Mouse (Mus musculus): ENCODE results near the gene Lgals4. TPM values are rescaled to one million over a fixed set of nuclear protein-coding genes. Genes with fewer than 3 reads are reported as not detected.

Gene Lgals4
- 10 to 100 TPM; 16.5 to 19.9 TPM for total RNA-seq (2023)

DNA sequence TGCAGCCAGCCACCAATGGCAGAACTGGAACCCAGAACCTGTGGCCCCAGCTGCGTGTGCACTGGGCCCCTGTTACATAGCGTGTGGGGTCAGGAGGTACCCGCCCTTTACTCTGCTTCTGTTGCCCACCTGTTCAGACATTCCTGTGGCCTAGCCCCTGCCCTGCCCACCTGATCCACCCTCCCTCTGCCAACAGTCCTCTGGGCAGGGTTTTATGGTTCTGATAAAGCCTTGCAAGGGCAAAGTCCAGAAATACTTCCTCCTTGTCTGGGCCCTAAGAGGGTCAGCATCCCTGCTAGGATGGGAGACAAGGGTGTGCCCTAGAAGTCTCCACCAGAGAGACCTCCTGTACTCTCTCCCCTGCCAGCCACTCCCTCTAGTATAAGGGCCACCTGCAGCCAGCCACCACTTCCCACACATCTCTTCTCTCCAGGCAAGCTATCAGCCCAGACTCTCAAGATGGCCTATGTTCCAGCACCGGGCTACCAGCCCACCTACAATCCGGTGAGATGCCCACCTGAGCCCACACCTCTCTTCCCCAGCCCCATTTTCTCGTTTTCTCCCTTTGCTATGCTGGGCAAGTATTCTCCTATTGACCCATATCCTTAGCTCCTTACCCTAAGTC lies at the start of gene Lgals4:
Gene Lgals4, plus strand, starts transcription at position 132 of the 625 bp plus-strand sequence.

DNA sequence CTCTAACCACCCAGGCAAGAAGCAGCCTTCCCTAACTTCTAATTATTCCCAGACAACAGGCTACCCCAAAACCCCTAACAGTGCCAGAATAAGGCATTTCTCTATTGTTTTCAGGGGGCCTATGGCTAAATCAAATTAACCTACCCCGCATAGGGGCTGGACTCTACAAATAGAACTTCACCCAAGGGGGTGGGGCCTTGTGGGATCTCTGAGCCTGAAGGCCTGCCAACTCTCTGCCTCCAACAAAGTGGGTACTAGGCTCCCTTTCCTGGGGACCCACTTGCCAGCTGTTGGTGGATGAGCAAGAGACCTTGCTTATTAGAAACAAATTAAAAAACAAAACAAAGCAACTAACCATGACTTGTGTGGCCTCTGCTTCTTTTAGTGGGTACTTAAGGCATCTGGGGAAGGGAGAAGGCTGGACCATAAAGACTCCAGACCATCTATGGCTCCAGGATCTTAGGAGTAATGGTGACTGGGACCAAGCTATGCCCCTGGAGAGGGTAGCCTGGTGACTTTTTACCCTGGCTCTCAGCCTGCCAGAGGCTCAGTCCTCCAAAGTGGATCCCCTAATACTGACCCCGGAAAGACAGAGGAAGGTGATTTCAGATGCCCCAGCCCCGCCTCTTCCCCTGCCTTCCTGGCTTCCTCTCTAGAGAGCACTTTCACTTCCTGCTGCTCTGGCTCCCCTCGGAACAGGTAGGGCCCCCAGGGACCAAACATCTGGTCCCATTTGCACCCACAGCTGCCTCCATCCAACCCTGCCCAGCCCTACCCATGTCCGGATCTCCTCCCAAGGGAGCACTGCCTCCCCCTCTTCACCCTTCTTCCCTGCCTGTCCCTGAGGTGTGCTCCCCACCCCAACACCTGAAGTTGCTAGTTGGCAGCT lies 45.1 kb upstream of the Lgals4 start, which contains the start of gene Rinl:
Gene Rinl, plus strand, starts transcription at position 663 of the 889 bp plus-strand sequence.

DNA sequence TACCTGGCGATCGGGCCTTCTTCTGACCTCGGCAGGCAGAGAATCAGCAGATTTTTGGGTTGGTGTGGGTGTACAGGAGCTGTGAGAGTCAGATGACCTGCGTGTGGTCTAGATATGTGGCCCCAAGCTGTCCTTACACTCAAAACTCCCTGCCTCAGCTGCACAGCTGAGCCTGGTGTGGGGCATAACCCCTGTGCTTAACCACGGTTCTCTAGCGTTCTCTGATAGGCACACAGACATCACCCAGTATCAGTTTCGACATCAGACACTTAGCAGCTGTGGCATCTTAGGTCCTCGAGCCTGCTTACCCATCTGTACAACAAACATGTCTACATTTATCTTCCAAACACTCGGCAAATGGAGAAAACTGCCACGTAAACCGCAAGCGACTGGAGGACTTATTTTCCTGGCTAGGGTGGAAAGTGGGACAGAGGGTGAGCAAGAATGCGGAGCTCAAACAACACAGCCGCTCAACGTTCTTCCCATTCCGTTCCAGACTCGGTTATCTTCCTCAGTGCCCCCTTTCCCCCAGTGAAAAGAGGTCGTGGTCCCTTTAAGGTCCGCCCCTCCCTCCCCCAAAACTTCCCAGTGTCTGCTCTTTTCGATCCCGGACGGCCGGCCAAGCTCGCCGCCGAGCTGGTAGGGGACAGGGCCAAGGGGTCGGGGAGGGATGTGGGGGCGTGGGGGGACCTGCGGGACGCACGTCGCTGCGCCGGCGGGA lies 25.3 kb upstream of the Lgals4 start, which contains the start of gene Hnrnpl:
Gene Hnrnpl, plus strand, starts transcription at position 321 of the 721 bp plus-strand sequence.

DNA sequence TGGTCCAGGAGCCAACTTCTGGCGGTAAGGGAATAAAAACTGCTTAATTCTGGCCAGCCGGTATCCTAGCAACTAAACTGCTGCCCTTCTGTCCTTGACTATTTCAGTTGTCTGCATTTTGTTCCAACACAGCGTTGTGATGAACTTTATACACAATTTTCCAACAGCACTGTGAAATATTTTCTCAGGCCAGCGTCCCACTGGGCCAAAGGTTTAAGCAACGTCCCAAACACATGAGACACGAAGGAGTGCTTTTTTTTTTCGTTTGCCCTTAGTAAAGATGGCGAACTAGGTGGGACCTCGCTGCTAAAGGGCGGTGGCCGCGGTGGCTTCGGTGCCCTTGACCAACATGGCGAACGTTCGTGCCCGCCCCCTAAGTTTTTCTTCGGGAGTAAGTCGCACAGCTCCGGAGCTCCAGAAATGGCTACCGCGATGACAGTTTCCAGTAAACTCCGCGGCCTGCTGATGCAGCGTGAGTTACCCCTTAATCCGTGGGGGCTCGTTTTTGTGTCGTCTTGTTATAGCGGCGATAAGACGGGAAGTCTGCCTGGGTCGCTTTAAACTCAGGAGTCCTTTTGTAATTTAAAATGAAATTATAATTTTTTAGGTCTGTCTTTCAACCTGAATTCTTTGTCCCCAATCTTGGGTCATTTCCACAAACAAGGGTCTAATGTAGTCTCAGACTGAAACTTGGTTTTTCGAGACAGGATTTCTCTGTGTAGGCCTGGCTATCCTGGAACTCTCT lies 8.5 kb upstream of the Lgals4 start, which contains the start of gene Ech1:
Gene Ech1, plus strand, starts transcription at position 277 of the 745 bp plus-strand sequence.

DNA sequence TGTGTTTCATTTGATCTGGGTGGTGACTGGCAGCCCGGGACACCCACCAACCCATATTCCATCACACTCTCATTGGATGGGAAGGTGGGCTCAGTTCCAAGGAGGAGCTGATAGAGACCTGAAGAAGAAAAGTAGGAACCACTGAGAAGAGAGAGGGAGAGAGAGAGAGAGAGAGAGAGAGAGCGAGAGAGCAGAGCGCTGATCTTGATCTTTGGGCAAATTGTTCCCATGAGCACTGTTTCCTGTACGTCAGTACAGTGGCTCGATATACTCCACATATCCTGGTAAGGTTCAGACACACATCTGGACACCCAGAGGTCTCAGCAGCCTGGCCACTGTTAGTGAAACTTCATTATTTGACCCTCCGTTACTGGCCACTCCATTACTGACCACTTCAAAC lies 29.9 kb downstream of the Lgals4 start, which contains the start of gene Lgals7:
Gene Lgals7, plus strand, starts transcription at position 314 of the 400 bp plus-strand sequence.

DNA sequence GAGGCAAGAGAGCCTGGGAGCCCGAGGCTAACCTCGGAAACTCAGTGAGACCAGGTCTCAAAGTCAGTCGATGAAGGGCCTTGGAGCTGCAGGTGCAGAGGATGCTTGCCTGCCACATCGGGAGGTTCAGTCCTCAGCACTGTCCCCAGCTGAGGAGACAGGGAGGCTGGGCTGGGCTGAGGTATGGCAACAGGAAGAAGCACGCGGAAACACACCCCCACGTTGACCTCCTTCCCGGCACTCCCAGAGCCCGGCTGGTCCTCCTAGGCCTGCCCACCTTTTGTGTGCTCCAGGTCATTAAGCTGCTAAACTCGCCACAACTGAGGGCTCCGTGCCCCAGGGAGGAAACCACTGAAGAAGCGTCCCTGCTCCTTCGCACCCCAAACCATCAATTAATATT lies 47.5 kb downstream of the Lgals4 start, which contains the start of gene Capn12:
Gene Capn12, plus strand, starts transcription at position 224 of the 400 bp plus-strand sequence.

Other genes with a start within 250 kb of the Lgals4 start
- gene Samd4b, start 235.7 kb upstream of the Lgals4 start, total RNA-seq (2023) = 10 to 100 TPM; 45.3 to 48.4 TPM
- 10 to 100 TPM in 1 of 2 experiments, 1 to 10 TPM in 1; 9.5 to 12.7 TPM for gene Pak4, start 235.7 kb upstream of the Lgals4 start, total RNA-seq (2023)
- gene Acp7, start 202.5 kb upstream of the Lgals4 start, total RNA-seq (2023) = not detected
- 1 to 10 TPM in 1 of 2 experiments, under 1 TPM in 1; 0.37 to 1.1 TPM for gene Fbxo27, start 141.0 kb upstream of the Lgals4 start, total RNA-seq (2023)
- gene Fbxo17, start 117.0 kb upstream of the Lgals4 start, total RNA-seq (2023) = 1 to 10 TPM; 2.3 to 3.5 TPM
- gene Mrps12, start 92.0 kb upstream of the Lgals4 start, total RNA-seq (2023) = 10 to 100 TPM; 18.3 to 19.9 TPM
- 1 to 10 TPM; 8.3 to 9.0 TPM for gene Sars2, start 91.9 kb upstream of the Lgals4 start, total RNA-seq (2023)
- not detected for gene Ccer2, start 77.7 kb upstream of the Lgals4 start, total RNA-seq (2023)
- 10 to 100 TPM; 63.2 to 65.6 TPM for gene Sirt2, start 67.1 kb upstream of the Lgals4 start, total RNA-seq (2023)
- gene Nfkbib, start 66.3 kb upstream of the Lgals4 start, total RNA-seq (2023) = 10 to 100 TPM; 39.1 to 41.4 TPM
- gene Rinl, start 44.9 kb upstream of the Lgals4 start, total RNA-seq (2023) = 100 to 1,000 TPM in 1 of 2 experiments, 10 to 100 TPM in 1; 91.3 to 113 TPM
- 100 to 1,000 TPM; 409 to 451 TPM for gene Hnrnpl, start 25.3 kb upstream of the Lgals4 start, total RNA-seq (2023)
- 100 to 1,000 TPM; 101 to 105 TPM for gene Ech1, start 8.6 kb upstream of the Lgals4 start, total RNA-seq (2023)
- gene Lgals7, start 30.0 kb downstream of the Lgals4 start, total RNA-seq (2023) = not detected
- gene Capn12, start 47.6 kb downstream of the Lgals4 start, total RNA-seq (2023) = not detected
- 100 to 1,000 TPM; 113 to 116 TPM for gene Actn4, start 128.5 kb downstream of the Lgals4 start, total RNA-seq (2023)
- 100 to 1,000 TPM; 178 to 190 TPM for gene Eif3k, start 148.0 kb downstream of the Lgals4 start, total RNA-seq (2023)
- gene Map4k1, start 148.2 kb downstream of the Lgals4 start, total RNA-seq (2023) = 10 to 100 TPM; 33.6 to 51.4 TPM